Mouse (Mus musculus) kidney, adult 2 months (tissue): ENCODE results near the gene BC004004. TPM values are rescaled to one million over a fixed set of nuclear protein-coding genes. Genes with fewer than 3 reads are reported as not detected.

Source experiments
- DNase-seq: peaks from one replicate; pipeline ENCODE4 v3.0.0; 2021
- H3K27ac ChIP-seq: fragments of 200-500 bp; 2 replicates; pipeline ENCODE4 v1.5.1; 2012; ENCODE audit warnings: low read depth, low read length, control low read depth, inconsistent platforms; ENCODE audit not compliant: insufficient read depth
- H3K27me3 ChIP-seq: fragments of 200-500 bp; replicated peaks from 2 replicates; pipeline ENCODE4 v1.6.1; 2012; ENCODE audit warnings: mild to moderate bottlenecking, moderate library complexity, low read length, inconsistent platforms; ENCODE audit not compliant: control insufficient read depth, insufficient read depth
- H3K36me3 ChIP-seq: fragments of 200-500 bp; 2 replicates; pipeline ENCODE4 v1.6.1; 2012; ENCODE audit warnings: mild to moderate bottlenecking, moderate library complexity, low read length, inconsistent platforms; ENCODE audit not compliant: control insufficient read depth, insufficient read depth
- H3K4me1 ChIP-seq: fragments of 200-500 bp; 2 replicates; pipeline ENCODE4 v1.6.1; 2011; ENCODE audit warnings: low read length; ENCODE audit not compliant: control insufficient read depth, insufficient read depth
- H3K4me3 ChIP-seq: fragments of 200-500 bp; 2 replicates; pipeline ENCODE4 v1.5.1; 2011; ENCODE audit warnings: mild to moderate bottlenecking, low read depth, low read length, control low read depth; ENCODE audit not compliant: insufficient read depth
- CTCF ChIP-seq: fragments of 200-500 bp; conservative IDR thresholded peaks from 2 replicates; pipeline ENCODE4 v1.5.1; 2011; ENCODE audit warnings: low read depth, mild to moderate bottlenecking, control low read depth, low read length, moderate library complexity, mixed read lengths; ENCODE audit not compliant: insufficient read depth, insufficient read length
- POLR2A ChIP-seq: fragments of 200-500 bp; IDR thresholded peaks from one replicate; pipeline ENCODE4 v1.6.1; 2011; ENCODE audit warnings: low read depth, low read length, control low read depth
- WGBS: fragments of 180-500 bp; shearing (Covaris S2); methylation state at CpG from one replicate; pipeline ENCODE4 v1.1.7; 2018; 5-methylcytosine and 5-hydroxymethylcytosine counted together
- polyA plus RNA-seq: library from polyadenylated mRNA; depleted of rRNA; stranded (reverse); fragments of >200 nt; gene quantifications from 2 replicates; pipeline ENCODE4 v1.2.3, GENCODE M21; 2012

Gene BC004004
- polyA plus RNA-seq, 1 experiment, result 228 TPM

DNA sequence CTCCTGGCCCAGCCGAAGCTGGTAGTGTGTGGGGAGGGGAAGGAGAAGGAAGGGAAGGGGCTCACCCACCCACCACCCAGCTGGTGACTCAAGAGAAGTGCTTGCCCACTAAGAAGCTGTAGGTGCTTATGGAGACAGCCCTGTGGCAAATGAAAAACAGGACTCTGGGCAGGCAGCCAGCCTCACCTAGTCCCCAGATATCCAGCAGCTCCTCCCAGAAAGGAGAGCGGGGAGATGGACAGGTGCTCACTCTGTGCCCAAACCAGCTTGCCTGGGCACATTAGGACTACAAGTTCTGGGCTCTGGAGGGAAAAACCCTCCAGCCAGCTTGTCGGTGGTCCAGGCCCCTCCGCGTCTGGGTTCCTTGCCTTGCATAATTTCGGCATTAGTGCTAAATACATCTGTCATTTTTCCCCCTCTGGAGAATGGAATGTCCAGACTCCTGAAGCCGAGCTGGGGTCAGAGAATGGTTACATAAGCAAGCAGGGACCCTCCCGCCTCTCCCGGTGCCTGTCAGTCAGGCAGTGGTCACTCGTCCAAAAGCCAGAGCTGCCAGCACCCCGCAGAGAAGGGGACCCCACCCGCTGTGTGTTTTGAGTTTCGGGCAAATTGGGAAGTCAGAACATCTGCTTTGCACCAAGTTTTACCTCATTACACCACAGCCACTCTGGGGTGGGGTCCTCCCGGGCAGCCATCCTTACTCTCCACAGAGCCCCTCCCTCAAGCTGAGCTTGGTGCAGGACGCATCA, 36.6 kb downstream of the BC004004 start:
- H3K4me1 ChIP-seq, result no peaks in the 10 kb centered on the region
- no peak for TF ChIP-seq POLR2A
- no peak for TF ChIP-seq CTCF
- no peaks in the 10 kb centered on the region; the same call in 1 of the 2 replicates for H3K36me3 ChIP-seq
- no peak overlapping the region for H3K4me3 ChIP-seq
- peak; percentile 45 for DNase-seq
- no peaks in the 10 kb centered on the region for H3K27me3 ChIP-seq
- 28% methylated on average over 15 of the region's 15 CpGs for WGBS
- no peak overlapping the region for H3K27ac ChIP-seq

GRCm38 (mm10) chr17:29305871-29306270, 37.3 kb downstream of the BC004004 start:
- no peak for DNase-seq
- H3K27me3 ChIP-seq, result no peaks in the 10 kb centered on the region
- no peak overlapping the region for H3K4me3 ChIP-seq
- WGBS, result 57% methylated on average over 7 of the region's 7 CpGs
- H3K27ac ChIP-seq, result no peak overlapping the region
- no peak for TF ChIP-seq CTCF
- TF ChIP-seq POLR2A, result no peak
- H3K36me3 ChIP-seq, result no peaks in the 10 kb centered on the region; the same call in 1 of the 2 replicates
- H3K4me1 ChIP-seq, result no peaks in the 10 kb centered on the region

GRCm38 (mm10) chr17:29310056-29310623, 41.6 kb downstream of the BC004004 start:
- TF ChIP-seq CTCF (no peak), POLR2A (no peak)
- no peaks in the 10 kb centered on the region for H3K4me1 ChIP-seq
- no peaks in the 10 kb centered on the region for H3K36me3 ChIP-seq
- H3K27ac ChIP-seq, result no peak overlapping the region
- no peak overlapping the region for H3K4me3 ChIP-seq
- no peak for DNase-seq
- no peaks in the 10 kb centered on the region for H3K27me3 ChIP-seq
- 75% methylated on average over 21 of the region's 21 CpGs for WGBS

- no peak overlapping the region for H3K27ac ChIP-seq
- 95% methylated on average over 8 of the region's 8 CpGs for WGBS
- no peak for TF ChIP-seq POLR2A
- no peak for TF ChIP-seq CTCF
- DNase-seq, result no peak
- H3K36me3 ChIP-seq, result no peaks in the 10 kb centered on the region
- no peaks in the 10 kb centered on the region for H3K4me1 ChIP-seq
- H3K27me3 ChIP-seq, result no peaks in the 10 kb centered on the region
- H3K4me3 ChIP-seq, result no peak overlapping the region
Observed at GRCm38 (mm10) chr17:29311602-29312001, 43.0 kb downstream of the BC004004 start.

GRCm38 (mm10) chr17:29312082-29312481, 43.5 kb downstream of the BC004004 start:
- TF ChIP-seq CTCF, result no peak

GRCm38 (mm10) chr17:29313300-29313699, 44.7 kb downstream of the BC004004 start:
- Histone ChIP-seq H3K4me1 (no peaks in the 10 kb centered on the region), H3K36me3 (no peaks in the 10 kb centered on the region), H3K4me3 (no peak overlapping the region), H3K27ac (no peak overlapping the region), H3K27me3 (no peaks in the 10 kb centered on the region)
- no peak for TF ChIP-seq POLR2A
- TF ChIP-seq CTCF, result peak; percentile 20; the same call in 1 of the 2 replicates
- DNase-seq, result no peak

More at GRCm38 (mm10) chr17:29312082-29312481, 43.5 kb downstream of the BC004004 start:
- Histone ChIP-seq H3K27me3 (no peaks in the 10 kb centered on the region), H3K4me1 (no peaks in the 10 kb centered on the region), H3K27ac (no peak overlapping the region), H3K4me3 (no peak overlapping the region), H3K36me3 (no peaks in the 10 kb centered on the region)
- WGBS, result 99% methylated on average over 2 of the region's 2 CpGs
- no peak for DNase-seq

GRCm38 (mm10) chr17:29315672-29316465, 47.3 kb downstream of the BC004004 start:
- Histone ChIP-seq H3K4me1 (no peaks in the 10 kb centered on the region), H3K27ac (peak overlapping the region; percentile 88), H3K27me3 (no peaks in the 10 kb centered on the region), H3K4me3 (no peak overlapping the region), H3K36me3 (no peaks in the 10 kb centered on the region)
- TF ChIP-seq CTCF (no peak), POLR2A (no peak)
- 62% methylated on average over 9 of the region's 9 CpGs for WGBS
- DNase-seq, result peak; percentile 78
